Mouse (Mus musculus): ENCODE results near the gene Rab5if. TPM values are rescaled to one million over a fixed set of nuclear protein-coding genes. Genes with fewer than 3 reads are reported as not detected.
A peak's percentile ranks its signal among the peaks of the same experiment; 100 is the strongest.

The Rab5if gene
- total and polyA plus RNA-seq, 3 experiments = 226 to 315 (median 263) TPM

DNA sequence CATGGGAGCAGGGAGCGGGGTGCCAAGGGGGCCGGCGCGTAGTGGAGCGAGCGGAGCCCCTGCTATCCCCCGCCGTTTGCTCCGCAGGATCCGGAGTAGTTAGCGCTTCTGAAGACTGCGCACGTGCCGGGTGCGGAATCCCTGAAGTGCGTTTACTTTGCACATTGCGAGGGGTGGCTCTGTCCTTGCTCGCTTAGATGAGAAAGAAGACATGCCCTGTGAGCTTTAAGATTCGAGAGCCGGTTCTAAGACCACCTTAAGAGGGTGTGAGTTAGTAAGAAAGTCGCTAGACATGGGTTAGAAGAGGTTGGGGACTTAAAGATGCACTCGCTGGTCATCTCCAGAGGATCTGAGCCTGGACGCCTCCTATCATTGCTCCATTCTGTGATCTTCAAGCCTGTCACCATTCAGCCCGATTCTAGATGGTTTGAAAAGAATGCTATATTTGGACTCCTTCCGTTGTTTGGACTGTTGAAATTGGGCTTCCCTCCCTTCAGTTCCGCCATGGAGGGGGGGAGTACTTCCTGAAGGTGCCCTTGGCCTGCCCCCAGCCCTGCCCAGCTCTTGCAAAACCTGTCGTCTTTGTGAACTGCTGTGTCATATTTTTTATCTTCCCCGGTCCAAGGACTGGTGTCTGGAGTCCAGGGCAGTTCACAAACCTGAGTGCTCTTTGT lies 696 bp downstream of the Rab5if start (continued):
- TF ChIP-seq RAD21 (IDR thresholded peaks at IDR 0.05; ENCODE audit: low read depth, low read length) = no peak
- TF ChIP-seq MEF2A (IDR thresholded peaks at IDR 0.05; ENCODE audit: extremely low read depth, insufficient replicate concordance, low read depth, low read length, poor library complexity, severe bottlenecking) = 0 out of 2 replicates have a peak, but pooled peaks have one; percentile 8
- TF ChIP-seq SMC3 (IDR thresholded peaks at IDR 0.05; ENCODE audit: low read depth, low read length) = no peak
- TF ChIP-seq ZKSCAN1 (IDR thresholded peaks at IDR 0.05; ENCODE audit: low read depth, low read length) = no peak
- TF ChIP-seq USF2 (IDR thresholded peaks at IDR 0.05; ENCODE audit: borderline replicate concordance in 1 of 2, insufficient read depth in 1 of 2, low read depth in 1 of 2, low read length in 2 of 2) = no peak
- peak; percentile 63; the same call in 1 of the 2 replicates for TF ChIP-seq BHLHE40 (IDR thresholded peaks at IDR 0.05; ENCODE audit: borderline replicate concordance, low read depth, low read length)
- no peak for TF ChIP-seq ZC3H11A (IDR thresholded peaks at IDR 0.05; ENCODE audit: low read depth, low read length)
- TF ChIP-seq SIN3A (IDR thresholded peaks at IDR 0.05; ENCODE audit: low read length) = peak; percentile 73; the same call in 1 of the 2 replicates
- TF ChIP-seq MXI1 (IDR thresholded peaks at IDR 0.05; ENCODE audit: low read depth, low read length) = peak; percentile 78
- 0 out of 2 replicates have a peak, but pooled peaks have one; percentile 36 for TF ChIP-seq MAZ (IDR thresholded peaks at IDR 0.05; ENCODE audit: low read depth, low read length)
- no peak for TF ChIP-seq GABPA (IDR thresholded peaks at IDR 0.05; ENCODE audit: low read depth, low read length)
- TF ChIP-seq ETS1 (IDR thresholded peaks at IDR 0.05; ENCODE audit: low read depth, low read length) = peak; percentile 50; the same call in 1 of the 2 replicates
- no peak for TF ChIP-seq NRF1 (IDR thresholded peaks at IDR 0.05; ENCODE audit: insufficient read depth, low read depth, low read length, poor library complexity, severe bottlenecking)
- TF ChIP-seq TAL1 (IDR thresholded peaks at IDR 0.05; ENCODE audit: low read length) = no peak
- peak; percentile 39 to 45; a peak in 2 of 4 replicates for TF ChIP-seq POLR2A (IDR thresholded peaks at IDR 0.05; ENCODE audit: control insufficient read depth in 1 of 2, insufficient read depth in 1 of 2, low read depth in 1 of 2, low read length in 2 of 2, poor library complexity in 1 of 2)

DNA sequence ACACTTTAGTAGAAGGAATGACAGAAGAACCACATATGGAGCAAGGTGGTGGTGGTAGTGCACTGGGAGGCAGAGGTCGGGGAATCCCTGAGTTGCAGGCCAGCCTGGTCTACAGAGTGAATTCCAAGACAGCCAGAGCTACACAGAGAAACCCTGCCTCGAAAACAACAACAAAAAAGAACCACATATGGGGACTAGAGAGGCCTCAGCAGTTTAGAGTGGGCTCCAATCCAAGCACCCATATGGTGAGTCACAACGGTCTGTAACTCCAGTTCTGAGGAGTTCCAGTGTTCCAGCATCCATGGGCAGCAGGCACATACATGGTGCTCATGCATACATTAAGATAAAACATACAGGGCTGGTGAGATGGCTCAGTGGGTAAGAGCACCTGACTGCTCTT lies 1.6 kb downstream of the Rab5if start:
- Histone ChIP-seq H3K79me2 (ENCODE audit: control insufficient read depth, insufficient read depth, low read length, poor library complexity) (peaks cover 46% of the 10 kb centered on the region), H3K36me3 (ENCODE audit: control insufficient read depth in 1 of 2, insufficient read depth in 2 of 2, low read length in 2 of 2) (peaks cover 14 to 17% of the 10 kb centered on the region in 2 experiments), H3K4me1 (ENCODE audit: control insufficient read depth in 1 of 2, insufficient read depth in 2 of 2, low read length in 2 of 2) (peaks cover 4 to 11% of the 10 kb centered on the region in 2 experiments; a peak in 2 of 4 replicates), H3K9me3 (replicated peaks; ENCODE audit: insufficient read depth, low read length) (no peaks in the 10 kb centered on the region), H3K9ac (ENCODE audit: control insufficient read depth, low read depth, low read length, poor library complexity, severe bottlenecking) (peak overlapping the region; percentile 94), H3K27me3 (ENCODE audit: control insufficient read depth in 1 of 2, insufficient read depth in 2 of 2, low read length in 2 of 2) (no peaks in the 10 kb centered on the region), H3K4me3 (ENCODE audit: control insufficient read depth in 1 of 2, insufficient read depth in 1 of 2, low read depth in 2 of 2, low read length in 2 of 2) (peak overlapping the region; percentile 95 to 100; a peak in 3 of 4 replicates), H3K27ac (ENCODE audit: control insufficient read depth, low read depth, low read length) (peak overlapping the region; percentile 80; the same call in 1 of the 2 replicates)
- no peak for DNase-seq (ENCODE audit: low read depth, low spot score)
- TF ChIP-seq JUND (IDR thresholded peaks at IDR 0.05; ENCODE audit: low read depth, low read length) (no peak), RAD21 (IDR thresholded peaks at IDR 0.05; ENCODE audit: low read depth, low read length) (no peak), MEF2A (IDR thresholded peaks at IDR 0.05; ENCODE audit: extremely low read depth, insufficient replicate concordance, low read depth, low read length, poor library complexity, severe bottlenecking) (no peak), ZKSCAN1 (IDR thresholded peaks at IDR 0.05; ENCODE audit: low read depth, low read length) (no peak), EP300 (IDR thresholded peaks at IDR 0.05; ENCODE audit: low read depth in 1 of 2, low read length in 2 of 2) (no peak), MAX (IDR thresholded peaks at IDR 0.05; ENCODE audit: low read length) (no peak), ELF1 (IDR thresholded peaks at IDR 0.05; ENCODE audit: low read depth, low read length) (no peak), MYB (IDR thresholded peaks at IDR 0.05; ENCODE audit: low read depth, low read length) (no peak), ZC3H11A (IDR thresholded peaks at IDR 0.05; ENCODE audit: low read depth, low read length) (no peak), ZNF384 (IDR thresholded peaks at IDR 0.05; ENCODE audit: low read depth, low read length) (no peak), POLR2AphosphoS2 (IDR thresholded peaks at IDR 0.05; ENCODE audit: low read length) (no peak), ETS1 (IDR thresholded peaks at IDR 0.05; ENCODE audit: low read depth, low read length) (no peak), USF2 (IDR thresholded peaks at IDR 0.05; ENCODE audit: borderline replicate concordance in 1 of 2, insufficient read depth in 1 of 2, low read depth in 1 of 2, low read length in 2 of 2) (no peak), CHD1 (IDR thresholded peaks at IDR 0.05; ENCODE audit: low read depth, low read length) (no peak), KAT2A (conservative IDR thresholded peaks at IDR 0.05; ENCODE audit: low read depth, low read length) (no peak), SMC3 (IDR thresholded peaks at IDR 0.05; ENCODE audit: low read depth, low read length) (no peak), HCFC1 (IDR thresholded peaks at IDR 0.05; ENCODE audit: low read depth, low read length) (no peak), POLR2AphosphoS5 (IDR thresholded peaks at IDR 0.05; ENCODE audit: borderline replicate concordance, low read depth, low read length) (no peak)

Data from MEL (cell line).